Mouse (Mus musculus) megakaryocyte progenitor cell, adult 5-6 weeks (primary cell): ENCODE measurements around the gene Hmcn1. TPM values are rescaled to one million over a fixed set of nuclear protein-coding genes. Genes with fewer than 3 reads are reported as not detected.

Experiments
- ATAC-seq: replicated peaks from 2 replicates; pipeline ENCODE4 v1.8.0; 2016; ENCODE audit warnings: mild to moderate bottlenecking, moderate TSS enrichment, inconsistent platforms; ENCODE audit not compliant: poor library complexity
- total RNA-seq, 2 experiments: library from RNA; stranded (forward) in 1 of 2; stranded (reverse) in 1 of 2; fragments of 157-497, 149-512 nt in 1 of 2; fragments of 200-1000 nt in 1 of 2; gene quantifications; 2 replicates each; pipeline versions ENCODE4 v1.2.3 to v1.2.4; 2015 to 2017

Gene Hmcn1
- total RNA-seq, 2 experiments from 2014 or later = 0.02 TPM; not detected in 1

GRCm38 (mm10) chr1:150798651-150799050, 194.6 kb downstream of the Hmcn1 start:
- no peak for ATAC-seq

GRCm38 (mm10) chr1:150786746-150787145, 206.5 kb downstream of the Hmcn1 start:
- ATAC-seq = no peak

DNA sequence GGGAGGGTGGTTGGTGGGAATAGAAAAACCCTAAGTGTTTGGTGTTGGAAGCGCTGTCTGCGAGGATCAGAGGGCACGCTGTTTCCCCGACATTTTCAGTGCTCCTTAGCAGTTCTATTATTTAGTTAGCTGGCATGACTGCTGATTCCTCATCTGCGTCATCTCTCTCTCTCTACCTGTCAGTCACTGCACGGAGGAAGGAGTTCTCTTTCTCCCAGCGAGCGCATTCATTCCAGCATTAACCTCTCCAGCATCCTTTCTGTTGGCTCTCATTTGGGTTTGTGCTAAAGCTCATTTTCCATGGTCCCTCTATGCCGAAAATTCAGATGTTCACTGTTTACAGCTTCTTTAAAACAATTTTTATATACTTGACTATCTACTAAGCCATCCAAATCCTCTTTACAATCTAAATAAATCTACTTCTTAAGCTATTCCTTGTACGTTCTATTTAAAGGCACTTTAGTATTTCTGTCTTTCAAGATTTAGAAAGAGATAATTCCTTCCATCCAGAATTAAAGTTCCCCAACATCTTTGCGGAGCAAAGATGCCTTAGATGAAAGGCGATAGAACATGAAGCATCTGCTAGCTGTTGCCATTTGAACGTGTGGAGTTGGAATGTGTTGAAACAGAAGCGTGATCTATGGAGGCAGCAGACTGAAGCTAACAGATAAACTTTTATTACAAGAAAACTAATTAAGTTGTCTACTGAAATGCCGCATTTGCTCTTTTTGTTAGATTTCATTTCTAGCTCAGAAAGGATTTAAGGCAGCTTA, 210.0 kb downstream of the Hmcn1 start:
- no peak for ATAC-seq

DNA sequence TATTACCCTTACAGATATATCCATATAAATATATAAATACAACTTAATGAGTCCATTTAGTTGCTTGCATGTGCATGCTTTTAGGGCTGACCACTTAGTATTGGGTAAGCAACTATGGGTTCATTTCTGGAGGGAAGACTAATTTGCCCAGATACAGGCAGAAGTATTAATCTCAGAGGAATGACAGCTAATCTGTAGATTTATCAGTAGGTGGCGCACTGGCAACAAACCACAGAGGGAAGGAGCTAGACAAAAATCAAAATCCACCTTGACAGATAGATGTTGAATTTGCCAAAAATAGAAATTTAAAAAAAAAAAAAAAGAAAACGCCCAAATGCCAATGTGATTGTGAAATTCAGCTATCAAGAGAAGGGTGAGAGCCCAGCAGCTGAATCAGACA, 213.3 kb downstream of the Hmcn1 start:
- peak; percentile 57 for ATAC-seq

DNA sequence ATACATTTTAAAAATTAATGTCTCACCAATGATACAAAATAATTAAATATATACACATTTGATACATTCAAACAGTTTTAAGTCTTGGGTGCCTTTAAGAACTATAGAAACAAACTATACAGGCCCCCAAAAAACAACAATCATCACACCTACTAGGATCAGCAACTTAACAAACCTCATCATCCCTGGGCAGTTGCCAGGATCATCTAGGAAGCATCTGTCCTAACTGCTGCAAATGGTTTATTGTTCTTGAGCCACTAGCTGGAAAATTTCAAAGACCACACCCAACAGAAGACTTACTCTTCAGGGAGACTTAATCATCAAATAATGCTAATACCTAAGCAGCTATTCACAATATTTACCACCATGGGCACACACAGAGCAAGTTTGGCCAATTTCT, 216.5 kb downstream of the Hmcn1 start:
- ATAC-seq = no peak

DNA sequence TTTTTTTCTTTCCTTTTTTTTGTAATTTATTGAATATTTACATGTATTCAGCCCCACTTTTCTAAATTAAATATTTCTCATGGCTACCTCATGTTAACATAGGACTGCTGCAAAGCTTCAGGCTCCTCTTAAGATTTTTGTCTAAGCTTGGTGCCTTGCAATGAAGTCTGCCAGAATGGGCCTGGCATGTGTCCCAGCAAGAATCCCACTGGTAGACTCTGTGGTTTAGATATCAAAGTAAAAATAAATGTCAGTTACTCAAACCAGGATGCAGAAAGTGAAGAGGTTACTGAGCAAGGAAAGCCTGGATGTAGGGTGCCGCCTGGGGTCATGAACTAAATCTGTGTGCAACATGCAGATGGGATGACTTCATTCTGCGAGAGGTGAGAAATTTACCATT, 217.5 kb downstream of the Hmcn1 start:
- no peak for ATAC-seq

GRCm38 (mm10) chr1:150772958-150773357, 220.3 kb downstream of the Hmcn1 start:
- ATAC-seq = no peak

GRCm38 (mm10) chr1:150770948-150771521, 222.2 kb downstream of the Hmcn1 start:
- no peak for ATAC-seq

GRCm38 (mm10) chr1:150769836-150770235, 223.4 kb downstream of the Hmcn1 start:
- no peak for ATAC-seq

GRCm38 (mm10) chr1:150761678-150762077, 231.6 kb downstream of the Hmcn1 start:
- ATAC-seq = 0 out of 2 replicates have a peak, but pooled peaks have one; percentile 12

DNA sequence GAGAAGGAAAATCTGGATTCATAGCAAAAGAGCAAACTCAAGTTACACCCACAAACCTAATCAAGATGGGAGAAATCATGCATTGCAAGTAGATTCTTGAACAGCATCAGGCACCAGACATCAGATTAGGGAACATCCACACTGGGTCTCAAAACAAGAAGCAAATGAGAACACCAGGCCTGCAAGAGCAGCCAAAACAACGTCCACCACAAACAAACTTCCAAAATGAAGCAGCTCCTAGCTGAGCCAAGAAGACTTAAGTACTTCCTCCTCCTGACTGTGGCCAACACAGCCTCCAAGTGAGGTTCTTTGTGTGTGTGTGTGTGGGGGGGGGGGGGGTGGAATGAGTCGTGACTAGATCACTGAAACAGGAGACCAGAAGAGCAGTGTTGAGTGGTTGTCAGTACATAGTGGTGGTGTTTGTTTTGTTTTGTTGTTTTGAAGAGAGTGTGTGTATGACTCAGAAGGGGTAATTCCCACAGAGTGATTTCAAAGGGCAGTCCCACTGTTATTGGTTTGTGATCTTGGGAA, 232.4 kb downstream of the Hmcn1 start:
- ATAC-seq = peak; percentile 46

DNA sequence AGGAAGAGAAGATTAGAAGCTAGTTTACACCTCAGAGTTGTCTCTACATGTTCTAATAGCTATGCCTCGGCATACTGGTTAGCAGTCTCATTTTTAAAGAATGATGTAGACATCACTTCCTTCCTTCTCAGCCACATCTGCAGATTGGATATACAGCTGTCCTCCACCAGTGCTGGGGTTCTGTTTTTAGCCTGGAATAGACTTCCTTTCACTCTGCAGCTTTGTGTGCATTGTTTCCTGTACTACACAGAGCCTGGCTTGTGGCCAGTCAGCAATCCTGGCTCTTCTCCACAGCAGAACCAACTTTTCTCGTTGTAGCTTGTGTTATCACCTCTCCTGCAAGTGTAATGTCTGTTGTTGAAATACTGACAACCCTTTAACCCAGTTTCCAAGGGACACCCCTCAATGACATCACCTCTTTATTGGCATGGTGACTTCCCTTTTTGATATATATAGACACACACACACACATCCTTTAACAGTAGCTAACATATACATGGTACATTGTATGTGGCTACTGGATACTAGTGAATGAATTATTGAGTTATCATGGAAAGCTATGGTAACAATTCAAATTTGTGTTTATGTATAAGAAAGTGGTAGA, 233.7 kb downstream of the Hmcn1 start:
- peak; percentile 86 for ATAC-seq

DNA sequence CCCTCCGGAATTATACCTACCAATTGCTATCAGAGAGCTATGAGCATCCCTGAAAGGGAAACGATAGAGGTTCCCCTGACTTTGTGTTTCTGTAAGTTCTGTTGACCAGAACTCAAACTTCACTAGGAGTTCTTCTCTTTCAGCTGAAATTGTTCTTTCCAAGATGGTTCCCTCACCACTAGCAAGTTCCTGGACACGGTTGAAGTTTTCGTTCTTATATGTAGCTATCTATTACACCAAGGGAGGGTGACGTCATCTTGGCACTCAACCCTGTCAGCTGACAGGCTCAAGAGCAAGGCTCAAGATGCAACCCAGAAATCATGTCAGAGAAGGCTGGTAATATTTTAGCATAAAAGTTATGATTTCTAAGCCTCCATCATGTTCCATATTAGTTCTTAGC, 239.3 kb downstream of the Hmcn1 start:
- no peak for ATAC-seq

DNA sequence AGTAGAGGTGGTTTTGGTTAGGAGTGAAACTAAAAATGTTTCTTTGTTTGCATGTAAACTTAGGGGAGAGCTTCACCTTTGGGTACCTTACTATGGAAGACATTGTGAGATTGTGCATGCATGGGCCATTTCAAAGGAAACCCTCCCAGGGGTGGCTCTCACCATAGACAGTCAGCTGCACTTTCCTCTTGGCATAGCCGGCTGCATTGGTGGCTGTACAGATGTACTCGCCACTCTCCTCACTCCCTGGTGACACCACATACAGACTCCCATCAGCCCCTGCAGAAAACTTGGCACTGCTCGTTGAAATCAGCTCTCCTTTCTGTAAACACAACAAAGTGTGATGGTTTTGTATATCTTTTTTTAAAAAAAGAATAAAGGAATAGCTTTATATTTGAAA, 244.5 kb downstream of the Hmcn1 start:
- no peak for ATAC-seq

GRCm38 (mm10) chr1:150747771-150748170, 245.5 kb downstream of the Hmcn1 start:
- ATAC-seq = no peak

DNA sequence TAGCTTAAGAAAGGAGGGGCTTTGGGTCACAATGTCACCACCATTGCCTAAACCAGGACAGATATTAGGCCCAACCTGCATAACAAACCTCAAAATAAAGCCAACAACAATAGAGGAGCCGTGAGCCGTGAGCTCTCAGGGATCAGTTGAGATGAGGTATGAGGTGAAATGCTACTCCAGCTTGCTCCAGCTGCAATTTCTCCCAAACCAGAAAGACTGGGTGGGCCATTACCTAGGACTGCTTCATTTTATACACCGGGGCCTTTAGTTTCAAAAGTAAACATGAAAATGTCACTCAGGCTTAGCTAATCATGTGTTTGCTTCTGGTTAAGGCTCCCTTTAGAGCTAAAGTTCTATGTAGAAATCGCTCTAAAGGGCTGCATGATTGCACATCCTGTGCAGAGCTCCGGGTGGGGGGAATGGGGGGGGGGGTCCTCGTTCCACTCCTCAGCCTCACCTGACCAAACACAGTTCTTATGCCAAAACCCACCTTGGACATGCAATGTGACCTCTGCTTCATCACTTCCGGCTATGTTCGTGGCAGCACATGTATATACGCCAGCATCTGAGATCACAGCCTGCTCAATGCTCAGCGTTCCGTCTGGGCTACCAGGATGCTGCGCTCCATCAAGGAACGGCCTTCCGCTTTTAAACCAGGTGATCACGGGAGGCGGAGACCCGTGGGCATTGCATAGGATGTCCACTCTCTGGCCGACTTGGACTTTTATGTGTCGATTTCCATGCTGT, 250.0 kb downstream of the Hmcn1 start:
- ATAC-seq = no peak

DNA sequence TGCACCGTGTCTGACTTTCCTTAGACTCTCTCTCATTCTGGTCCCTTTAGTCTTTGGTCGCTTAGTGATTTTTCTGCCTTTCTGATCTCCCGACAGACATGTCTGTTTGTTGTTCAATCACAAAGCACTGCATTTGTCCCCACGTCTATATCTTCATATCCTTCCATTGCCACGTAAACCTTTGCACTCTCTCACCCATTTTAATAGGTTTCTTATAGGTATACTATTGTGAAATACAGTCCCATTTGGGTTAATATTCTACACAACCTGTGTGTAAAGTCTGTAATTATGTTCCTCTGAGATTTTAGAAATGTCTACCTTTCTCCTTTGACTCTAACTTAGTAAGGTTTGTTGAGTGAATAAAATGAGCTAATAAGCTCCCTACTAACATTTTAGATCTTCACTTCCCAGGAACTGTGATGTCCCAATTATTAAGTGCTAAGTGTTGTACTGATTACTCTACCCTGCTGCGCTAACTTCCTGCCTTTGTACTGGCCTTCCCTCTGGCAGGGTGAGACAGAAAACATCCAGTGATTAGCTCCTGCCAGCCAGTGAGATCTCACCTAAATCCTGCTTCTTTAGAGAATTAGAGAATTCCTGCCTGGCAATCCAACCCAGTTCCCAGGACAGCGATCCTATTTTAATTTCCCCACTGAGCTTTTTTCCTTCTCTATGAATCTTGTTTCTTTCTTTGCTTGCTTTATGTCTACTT, 250.7 kb downstream of the Hmcn1 start:
- no peak for ATAC-seq

- ATAC-seq = no peak
Measured at GRCm38 (mm10) chr1:150711438-150711837, 281.8 kb downstream of the Hmcn1 start.

GRCm38 (mm10) chr1:150706502-150706901, 286.7 kb downstream of the Hmcn1 start:
- no peak for ATAC-seq

DNA sequence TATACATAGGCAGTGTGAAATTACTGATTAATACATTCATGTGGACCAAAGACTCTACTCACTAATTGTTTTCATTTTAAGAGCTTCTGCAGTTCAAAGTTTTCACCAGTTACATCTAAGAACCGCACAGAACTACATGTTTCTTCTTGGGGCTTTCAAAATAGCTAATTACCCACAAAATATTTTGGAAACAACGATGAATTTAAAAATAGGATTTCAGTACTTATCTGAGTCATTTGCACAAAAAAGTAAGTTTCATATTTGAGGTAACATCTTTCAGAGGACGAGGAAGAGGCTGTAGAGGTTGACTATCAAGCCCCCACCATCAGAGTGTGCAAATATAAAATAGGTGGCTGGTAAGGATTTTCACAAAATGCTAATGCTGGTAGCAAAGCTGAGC, 295.5 kb downstream of the Hmcn1 start:
- no peak for ATAC-seq

DNA sequence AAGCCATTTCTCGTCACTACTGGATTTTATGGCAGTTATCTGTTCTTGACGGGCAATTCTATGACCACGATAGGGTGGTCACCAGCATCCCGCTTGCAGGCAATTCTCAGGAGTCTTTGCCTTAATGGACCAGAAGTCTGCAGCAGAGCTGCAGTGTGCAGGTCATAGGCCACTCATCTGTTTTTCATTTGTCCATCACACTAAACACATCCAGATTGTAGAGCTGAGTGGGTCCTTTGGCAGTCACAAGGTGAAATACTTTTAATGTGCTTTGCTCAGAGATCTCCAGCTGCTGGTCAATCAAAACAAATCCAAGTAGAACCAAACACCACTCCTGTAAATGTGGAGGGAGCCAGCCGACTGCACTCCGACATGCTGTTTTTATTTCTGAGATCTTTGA, 311.2 kb downstream of the Hmcn1 start:
- no peak for ATAC-seq
